Mouse (Mus musculus): Measurements from ENCODE around the gene Gm10718. TPM values are rescaled to one million over a fixed set of nuclear protein-coding genes. Genes with fewer than 3 reads are reported as not detected.
"Not testable (repeated sequence)": the region's sequence is repeated elsewhere in the genome, so short reads cannot be mapped to it uniquely, and the experiment has no call there.

Gm10718 gene
- polyA plus RNA-seq, 1 experiment from 2014 or later: 1.5 TPM

DNA sequence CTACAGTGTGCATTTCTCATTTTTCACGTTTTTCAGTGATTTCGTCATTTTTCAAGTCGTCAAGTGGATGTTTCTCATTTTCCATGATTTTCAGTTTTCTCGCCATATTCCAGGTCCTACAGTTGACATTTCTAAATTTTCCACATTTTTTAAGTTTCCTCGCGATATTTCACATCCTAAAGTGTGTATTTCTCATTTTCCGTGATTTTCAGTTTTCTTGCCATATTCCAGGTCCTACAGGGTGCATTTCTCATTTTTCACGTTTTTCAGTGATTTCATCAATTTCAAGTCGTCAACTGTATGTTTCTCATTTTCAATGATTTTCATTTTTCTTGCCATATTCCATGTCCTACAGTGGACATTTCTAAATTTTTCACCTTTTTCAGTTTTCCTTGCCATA lies 8.0 kb upstream of the Gm10718 start, which contains the start of gene Gm10720:
Gm10720 (plus strand) TSS at position 301 of the 400 bp plus-strand sequence.
- 73% methylated on average over 5 of the region's 9 CpGs for WGBS
- not testable (repeated sequence) for H3K4me3 ChIP-seq; ATAC-seq (ENCODE audit: insufficient number of reproducible peaks, insufficient read depth, low FRiP score, low TSS enrichment, low read depth); H3K4me1 ChIP-seq; H3K36me3 ChIP-seq; H3K4me2 ChIP-seq; H3K9ac ChIP-seq; H3K27ac ChIP-seq; H3K27me3 ChIP-seq; H3K9me3 ChIP-seq

DNA sequence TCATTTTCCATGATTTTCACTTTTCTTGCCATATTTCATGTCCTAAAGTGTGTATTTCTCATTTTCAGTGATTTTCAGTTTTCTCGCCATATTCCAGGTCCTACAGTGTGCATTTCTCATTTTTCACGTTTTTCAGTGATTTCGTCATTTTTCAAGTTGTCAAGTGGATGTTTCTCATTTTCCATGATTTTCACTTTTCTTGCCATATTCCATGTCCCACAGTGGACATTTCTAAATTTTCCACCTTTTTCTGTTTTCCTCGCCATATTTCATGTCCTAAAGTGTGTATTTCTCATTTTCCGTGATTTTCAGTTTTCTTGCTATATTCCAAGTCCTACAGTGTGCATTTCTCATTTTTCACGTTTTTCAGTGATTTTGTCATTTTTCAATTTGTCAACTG lies 7.5 kb upstream of the Gm10718 start:
- H3K4me1 ChIP-seq; H3K36me3 ChIP-seq; H3K4me2 ChIP-seq; H3K9me3 ChIP-seq; H3K27me3 ChIP-seq; ATAC-seq (ENCODE audit: insufficient number of reproducible peaks, insufficient read depth, low FRiP score, low TSS enrichment, low read depth); H3K4me3 ChIP-seq; H3K27ac ChIP-seq; H3K9ac ChIP-seq: not testable (repeated sequence)
- 75% methylated on average over 6 of the region's 6 CpGs for WGBS

DNA sequence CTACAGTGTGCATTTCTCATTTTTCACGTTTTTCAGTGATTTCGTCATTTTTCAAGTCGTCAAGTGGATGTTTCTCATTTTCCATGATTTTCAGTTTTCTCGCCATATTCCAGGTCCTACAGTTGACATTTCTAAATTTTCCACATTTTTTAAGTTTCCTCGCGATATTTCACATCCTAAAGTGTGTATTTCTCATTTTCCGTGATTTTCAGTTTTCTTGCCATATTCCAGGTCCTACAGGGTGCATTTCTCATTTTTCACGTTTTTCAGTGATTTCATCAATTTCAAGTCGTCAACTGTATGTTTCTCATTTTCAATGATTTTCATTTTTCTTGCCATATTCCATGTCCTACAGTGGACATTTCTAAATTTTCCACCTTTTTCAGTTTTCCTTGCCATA lies 6.2 kb upstream of the Gm10718 start, which contains the start of gene Gm10719:
Gm10719 (plus strand) TSS at position 301 of the 400 bp plus-strand sequence.
- WGBS: 55% methylated on average over 1 of the region's 9 CpGs
- not testable (repeated sequence) for H3K36me3 ChIP-seq; H3K4me1 ChIP-seq; H3K27me3 ChIP-seq; H3K9me3 ChIP-seq; ATAC-seq (ENCODE audit: insufficient number of reproducible peaks, insufficient read depth, low FRiP score, low TSS enrichment, low read depth); H3K9ac ChIP-seq; H3K4me2 ChIP-seq; H3K4me3 ChIP-seq; H3K27ac ChIP-seq

DNA sequence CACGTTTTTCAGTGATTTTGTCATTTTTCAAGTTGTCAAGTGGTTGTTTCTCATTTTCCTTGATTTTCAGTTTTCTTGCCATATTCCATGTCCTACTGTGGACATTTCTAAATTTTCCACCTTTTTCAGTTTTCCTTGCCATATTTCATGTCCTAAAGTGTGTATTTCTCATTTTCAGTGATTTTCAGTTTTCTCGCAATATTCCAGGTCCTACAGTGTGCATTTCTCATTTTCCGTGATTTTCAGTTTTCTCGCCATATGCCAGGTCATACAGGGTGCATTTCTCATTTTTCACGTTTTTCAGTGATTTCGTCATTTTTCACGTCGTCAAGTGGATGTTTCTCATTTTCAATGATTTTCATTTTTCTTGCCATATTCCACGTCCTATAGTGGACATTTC lies 4.4 kb upstream of the Gm10718 start:
- H3K4me2 ChIP-seq; H3K9ac ChIP-seq; H3K27ac ChIP-seq; H3K4me3 ChIP-seq; H3K9me3 ChIP-seq; ATAC-seq (ENCODE audit: insufficient number of reproducible peaks, insufficient read depth, low FRiP score, low TSS enrichment, low read depth); H3K36me3 ChIP-seq; H3K27me3 ChIP-seq; H3K4me1 ChIP-seq: not testable (repeated sequence)
- WGBS: 64% methylated on average over 9 of the region's 9 CpGs

DNA sequence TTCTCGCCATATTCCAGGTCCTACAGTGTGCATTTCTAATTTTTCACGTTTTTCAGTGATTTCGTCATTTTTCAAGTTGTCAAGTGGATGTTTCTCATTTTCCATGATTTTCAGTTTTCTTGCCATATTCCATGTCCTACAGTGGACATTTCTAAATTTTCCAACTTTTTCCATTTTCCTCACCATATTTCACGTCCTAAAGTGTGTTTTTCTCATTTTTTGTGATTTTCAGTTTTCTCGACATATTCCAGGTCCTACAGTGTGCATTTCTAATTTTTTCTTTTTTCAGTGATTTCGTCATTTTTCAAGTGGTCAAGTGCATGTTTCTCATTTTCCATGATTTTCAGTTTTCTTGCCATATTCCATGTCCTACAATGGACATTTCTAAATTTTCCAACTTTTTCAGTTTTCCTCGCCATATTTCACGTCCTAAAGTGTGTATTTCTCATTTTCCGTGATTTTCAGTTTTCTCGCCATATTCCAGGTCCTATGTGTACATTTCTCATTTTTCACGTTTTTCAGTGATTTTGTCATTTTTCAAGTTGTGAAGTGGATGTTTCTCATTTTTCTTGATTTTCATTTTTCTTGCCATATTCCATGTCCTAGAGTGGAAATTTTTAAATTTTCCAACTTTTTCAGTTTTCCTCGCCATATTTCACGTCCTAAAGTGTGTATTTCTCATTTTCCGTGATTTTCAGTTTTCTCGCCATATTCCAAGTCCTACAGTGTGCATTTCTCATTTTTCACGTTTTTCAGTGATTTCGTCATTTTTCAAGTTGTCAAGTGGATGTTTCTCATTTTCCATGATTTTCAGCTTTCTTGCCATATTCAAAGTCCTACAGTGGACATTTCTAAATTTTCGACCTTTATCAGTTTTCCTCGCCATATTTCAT lies 3.3 kb upstream of the Gm10718 start:
- H3K27ac ChIP-seq, H3K4me2 ChIP-seq, H3K4me1 ChIP-seq, H3K4me3 ChIP-seq, H3K36me3 ChIP-seq, H3K9me3 ChIP-seq, H3K27me3 ChIP-seq, H3K9ac ChIP-seq: not testable (repeated sequence)
- ATAC-seq (ENCODE audit: insufficient number of reproducible peaks, insufficient read depth, low FRiP score, low TSS enrichment, low read depth): peak; percentile 67; the same call in 1 of the 2 replicates
- WGBS: 77% methylated on average over 17 of the region's 19 CpGs

DNA sequence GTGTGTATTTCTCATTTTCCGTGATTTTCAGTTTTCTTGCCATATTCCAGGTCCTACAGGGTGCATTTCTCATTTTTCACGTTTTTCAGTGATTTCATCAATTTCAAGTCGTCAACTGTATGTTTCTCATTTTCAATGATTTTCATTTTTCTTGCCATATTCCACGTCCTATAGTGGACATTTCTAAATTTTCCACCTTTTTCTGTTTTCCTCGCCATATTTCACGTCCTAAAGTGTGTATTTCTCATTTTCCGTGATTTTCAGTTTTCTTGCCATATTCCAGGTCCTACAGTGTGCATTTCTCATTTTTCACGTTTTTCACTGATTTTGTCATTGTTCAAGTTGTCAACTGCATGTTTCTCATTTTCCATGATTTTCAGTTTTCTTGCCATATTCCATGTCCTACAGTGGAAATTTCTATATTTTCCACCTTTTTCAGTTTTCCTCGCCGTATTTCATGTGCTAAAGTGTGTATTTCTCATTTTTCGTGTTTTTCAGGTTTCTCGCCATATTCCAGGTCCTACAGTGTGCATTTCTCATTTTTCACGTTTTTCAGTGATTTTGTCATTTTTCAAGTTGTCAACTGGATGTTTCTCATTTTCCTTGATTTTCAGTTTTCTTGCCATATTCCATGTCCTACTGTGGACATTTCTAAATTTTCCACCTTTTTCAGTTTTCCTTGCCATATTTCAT lies 885 bp upstream of the Gm10718 start:
- H3K27me3 ChIP-seq; H3K4me2 ChIP-seq; H3K9ac ChIP-seq; H3K36me3 ChIP-seq; H3K4me1 ChIP-seq; H3K4me3 ChIP-seq; H3K9me3 ChIP-seq; ATAC-seq (ENCODE audit: insufficient number of reproducible peaks, insufficient read depth, low FRiP score, low TSS enrichment, low read depth); H3K27ac ChIP-seq: not testable (repeated sequence)
- WGBS: 73% methylated on average over 11 of the region's 13 CpGs

DNA sequence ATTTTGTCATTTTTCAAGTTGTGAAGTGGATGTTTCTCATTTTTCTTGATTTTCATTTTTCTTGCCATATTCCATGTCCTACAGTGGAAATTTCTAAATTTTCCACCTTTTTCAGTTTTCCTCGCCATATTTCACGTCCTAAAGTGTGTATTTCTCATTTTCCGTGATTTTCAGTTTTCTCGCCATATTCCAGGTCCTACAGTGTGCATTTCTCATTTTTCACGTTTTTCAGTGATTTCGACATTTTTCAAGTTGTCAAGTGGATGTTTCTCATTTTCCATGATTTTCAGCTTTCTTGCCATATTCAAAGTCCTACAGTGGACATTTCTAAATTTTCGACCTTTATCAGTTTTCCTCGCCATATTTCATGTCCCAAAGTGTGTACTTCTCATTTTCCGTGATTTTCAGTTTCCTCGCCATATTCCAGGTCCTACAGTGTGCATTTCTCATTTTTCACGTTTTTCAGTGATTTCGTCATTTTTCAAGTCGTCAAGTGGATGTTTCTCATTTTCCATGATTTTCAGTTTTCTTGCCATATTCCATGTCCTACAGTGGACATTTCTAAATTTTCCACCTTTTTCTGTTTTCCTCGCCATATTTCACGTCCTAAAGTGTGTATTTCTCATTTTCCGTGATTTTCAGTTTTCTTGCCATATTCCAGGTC lies 770 bp downstream of the Gm10718 start:
- H3K36me3 ChIP-seq; ATAC-seq (ENCODE audit: insufficient number of reproducible peaks, insufficient read depth, low FRiP score, low TSS enrichment, low read depth); H3K4me1 ChIP-seq; H3K27me3 ChIP-seq; H3K9ac ChIP-seq; H3K4me3 ChIP-seq; H3K27ac ChIP-seq; H3K9me3 ChIP-seq; H3K4me2 ChIP-seq: not testable (repeated sequence)
- 77% methylated on average over 16 of the region's 16 CpGs for WGBS

DNA sequence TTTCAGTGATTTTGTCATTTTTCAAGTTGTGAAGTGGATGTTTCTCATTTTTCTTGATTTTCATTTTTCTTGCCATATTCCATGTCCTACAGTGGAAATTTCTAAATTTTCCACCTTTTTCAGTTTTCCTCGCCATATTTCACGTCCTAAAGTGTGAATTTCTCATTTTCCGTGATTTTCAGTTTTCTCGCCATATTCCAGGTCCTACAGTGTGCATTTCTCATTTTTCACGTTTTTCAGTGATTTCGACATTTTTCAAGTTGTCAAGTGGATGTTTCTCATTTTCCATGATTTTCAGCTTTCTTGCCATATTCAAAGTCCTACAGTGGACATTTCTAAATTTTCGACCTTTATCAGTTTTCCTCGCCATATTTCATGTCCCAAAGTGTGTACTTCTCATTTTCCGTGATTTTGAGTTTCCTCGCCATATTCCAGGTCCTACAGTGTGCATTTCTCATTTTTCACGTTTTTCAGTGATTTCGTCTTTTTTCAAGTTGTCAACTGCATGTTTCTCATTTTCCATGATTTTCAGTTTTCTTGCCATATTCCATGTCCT lies 1.6 kb downstream of the Gm10718 start, which contains the start of gene Gm10717:
Gm10717 (plus strand) TSS at position 506 of the 556 bp plus-strand sequence.
- H3K4me3 ChIP-seq; H3K4me1 ChIP-seq; H3K27me3 ChIP-seq; H3K4me2 ChIP-seq; ATAC-seq (ENCODE audit: insufficient number of reproducible peaks, insufficient read depth, low FRiP score, low TSS enrichment, low read depth); H3K36me3 ChIP-seq; H3K9me3 ChIP-seq; H3K9ac ChIP-seq; H3K27ac ChIP-seq: not testable (repeated sequence)
- 70% methylated on average over 12 of the region's 12 CpGs for WGBS

DNA sequence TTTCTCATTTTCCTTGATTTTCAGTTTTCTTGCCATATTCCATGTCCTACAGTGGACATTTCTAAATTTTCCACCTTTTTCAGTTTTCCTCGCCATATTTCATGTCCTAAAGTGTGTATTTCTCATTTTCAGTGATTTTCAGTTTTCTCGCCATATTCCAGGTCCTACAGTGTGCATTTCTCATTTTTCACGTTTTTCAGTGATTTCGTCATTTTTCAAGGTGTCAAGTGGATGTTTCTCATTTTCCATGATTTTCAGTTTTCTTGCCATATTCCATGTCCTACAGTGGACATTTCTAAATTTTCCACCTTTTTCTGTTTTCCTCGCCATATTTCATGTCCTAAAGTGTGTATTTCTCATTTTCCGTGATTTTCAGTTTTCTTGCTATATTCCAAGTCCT lies 2.3 kb downstream of the Gm10718 start:
- ATAC-seq (ENCODE audit: insufficient number of reproducible peaks, insufficient read depth, low FRiP score, low TSS enrichment, low read depth); H3K4me2 ChIP-seq; H3K4me1 ChIP-seq; H3K9me3 ChIP-seq; H3K36me3 ChIP-seq; H3K27me3 ChIP-seq; H3K4me3 ChIP-seq; H3K9ac ChIP-seq; H3K27ac ChIP-seq: not testable (repeated sequence)
- 73% methylated on average over 5 of the region's 6 CpGs for WGBS

DNA sequence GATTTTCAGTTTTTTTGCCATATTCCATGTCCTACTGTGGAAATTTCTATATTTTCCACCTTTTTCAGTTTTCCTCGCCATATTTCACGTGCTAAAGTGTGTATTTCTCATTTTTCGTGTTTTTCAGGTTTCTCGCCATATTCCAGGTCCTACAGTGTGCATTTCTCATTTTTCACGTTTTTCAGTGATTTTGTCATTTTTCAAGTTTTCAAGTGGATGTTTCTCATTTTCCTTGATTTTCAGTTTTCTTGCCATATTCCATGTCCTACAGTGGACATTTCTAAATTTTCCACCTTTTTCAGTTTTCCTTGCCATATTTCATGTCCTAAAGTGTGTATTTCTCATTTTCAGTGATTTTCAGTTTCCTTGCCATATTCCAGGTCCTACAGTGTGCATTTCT lies 2.8 kb downstream of the Gm10718 start:
- 75% methylated on average over 5 of the region's 5 CpGs for WGBS
- ATAC-seq (ENCODE audit: insufficient number of reproducible peaks, insufficient read depth, low FRiP score, low TSS enrichment, low read depth); H3K27me3 ChIP-seq; H3K27ac ChIP-seq; H3K36me3 ChIP-seq; H3K9me3 ChIP-seq; H3K9ac ChIP-seq; H3K4me1 ChIP-seq; H3K4me3 ChIP-seq; H3K4me2 ChIP-seq: not testable (repeated sequence)

DNA sequence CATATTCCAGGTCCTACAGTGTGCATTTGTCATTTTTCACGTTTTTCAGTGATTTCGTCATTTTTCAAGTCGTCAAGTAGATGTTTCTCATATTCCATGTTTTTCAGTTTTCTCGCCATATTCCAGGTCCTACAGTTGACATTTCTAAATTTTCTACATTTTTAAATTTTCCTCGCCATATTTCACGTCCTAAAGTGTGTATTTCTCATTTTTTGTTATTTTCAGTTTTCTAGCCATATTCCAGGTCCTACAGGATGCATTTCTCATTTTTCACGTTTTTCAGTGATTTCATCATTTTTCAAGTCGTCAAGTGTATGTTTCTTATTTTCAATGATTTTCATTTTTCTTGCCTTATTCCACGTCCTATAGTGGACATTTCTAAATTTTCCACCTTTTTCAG lies 3.4 kb downstream of the Gm10718 start:
- not testable (repeated sequence) for H3K4me1 ChIP-seq; ATAC-seq (ENCODE audit: insufficient number of reproducible peaks, insufficient read depth, low FRiP score, low TSS enrichment, low read depth); H3K9me3 ChIP-seq; H3K9ac ChIP-seq; H3K27me3 ChIP-seq; H3K4me3 ChIP-seq; H3K27ac ChIP-seq; H3K4me2 ChIP-seq; H3K36me3 ChIP-seq
- 68% methylated on average over 9 of the region's 9 CpGs for WGBS

Data from embryonic facial prominence, embryonic 13.5 days (tissue).